Mouse (Mus musculus): ENCODE data around the gene Sptbn2.

GRCm38 (mm10) chr19:4745057-4745456 is 34.1 kb downstream of the Sptbn2 start:
- TF ChIP-seq CTCF (IDR thresholded peaks at IDR 0.05; ENCODE audit: borderline replicate concordance, extremely low read depth, insufficient read depth, insufficient read length) (no peak), POLR2A (IDR thresholded peaks at IDR 0.05; ENCODE audit: borderline replicate concordance, extremely low read depth, insufficient read depth, insufficient read length, poor library complexity, severe bottlenecking) (no peak)
